Mouse (Mus musculus) retina, postnatal 1 day (tissue): ENCODE measurements around the gene Txndc2.

Source experiments
- DNase-seq: peaks from one replicate; pipeline ENCODE4 v3.0.0-alpha.2; 2012

Txndc2 gene

GRCm38 (mm10) chr17:65611721-65612120, 30.2 kb downstream of the Txndc2 start:
- no peak for DNase-seq

- no peak for DNase-seq
Observed at GRCm38 (mm10) chr17:65608743-65609142, 33.2 kb downstream of the Txndc2 start.

- no peak for DNase-seq
Observed at GRCm38 (mm10) chr17:65608312-65608687, 33.7 kb downstream of the Txndc2 start.

GRCm38 (mm10) chr17:65607574-65608311, 34.2 kb downstream of the Txndc2 start:
- peak; percentile 43 for DNase-seq

- no peak for DNase-seq
Observed at GRCm38 (mm10) chr17:65606014-65606413, 36.0 kb downstream of the Txndc2 start.

GRCm38 (mm10) chr17:65604892-65605291, 37.1 kb downstream of the Txndc2 start:
- DNase-seq: no peak

GRCm38 (mm10) chr17:65604315-65604714, 37.7 kb downstream of the Txndc2 start:
- no peak for DNase-seq

GRCm38 (mm10) chr17:65597857-65598486, 44.0 kb downstream of the Txndc2 start:
- no peak for DNase-seq

GRCm38 (mm10) chr17:65594687-65595086, 47.3 kb downstream of the Txndc2 start:
- DNase-seq: no peak
